Mouse (Mus musculus) heart, embryonic 13.5 days (tissue): ENCODE measurements around the gene Cyp2w1. TPM values are rescaled to one million over a fixed set of nuclear protein-coding genes. Genes with fewer than 3 reads are reported as not detected.

Experiments used
- ATAC-seq: fragments of 200-750 bp; cut with Nextera tagmentation; 2 replicates; pipeline ENCODE4 v1.8.0; 2017; ENCODE audit warnings: moderate TSS enrichment; ENCODE audit not compliant: insufficient number of reproducible peaks, low FRiP score, low TSS enrichment; ENCODE audit errors: extremely low read depth
- H3K27ac ChIP-seq: fragments of 300-500 bp; sonication (generic); replicated peaks from 2 replicates; pipeline ENCODE4 v1.5.1; 2015; ENCODE audit warnings: moderate library complexity, mild to moderate bottlenecking, inconsistent platforms
- H3K27me3 ChIP-seq: fragments of 300-500 bp; sonication (generic); replicated peaks from 2 replicates; pipeline ENCODE4 v1.6.1; 2015; ENCODE audit warnings: mild to moderate bottlenecking, inconsistent platforms
- H3K36me3 ChIP-seq: fragments of 300-500 bp; sonication (generic); 2 replicates; pipeline ENCODE4 v1.6.1; 2015; ENCODE audit warnings: mild to moderate bottlenecking, inconsistent platforms
- H3K4me1 ChIP-seq: fragments of 300-500 bp; sonication (generic); 2 replicates; pipeline ENCODE4 v1.6.1; 2015; ENCODE audit warnings: inconsistent platforms
- H3K4me2 ChIP-seq: fragments of 300-500 bp; sonication (generic); 2 replicates; pipeline ENCODE4 v1.6.1; 2015; ENCODE audit warnings: inconsistent platforms, mild to moderate bottlenecking, moderate library complexity
- H3K4me3 ChIP-seq: fragments of 300-500 bp; sonication (generic); 2 replicates; pipeline ENCODE4 v1.5.1; 2015; ENCODE audit warnings: moderate library complexity, mild to moderate bottlenecking, inconsistent platforms
- H3K9ac ChIP-seq: fragments of 300-500 bp; sonication (generic); 2 replicates; pipeline ENCODE4 v1.6.1; 2015; ENCODE audit warnings: inconsistent platforms, mild to moderate bottlenecking, moderate library complexity
- H3K9me3 ChIP-seq: fragments of 300-500 bp; sonication (generic); 2 replicates; pipeline ENCODE4 v1.6.1; 2016; ENCODE audit warnings: inconsistent platforms
- WGBS: fragments of 180-500 bp; shearing (Covaris S2); methylation state at CpG from one replicate; pipeline ENCODE4 v1.1.7; 2015; ENCODE audit warnings: mixed read lengths; 5-methylcytosine and 5-hydroxymethylcytosine counted together
- polyA plus RNA-seq: library from polyadenylated mRNA; unstranded; fragments of >200 nt; fragmentation: Nextera tagmentation; extraction: Ambion mirVana; gene quantifications from 2 replicates; pipeline ENCODE4 v1.2.1, GENCODE M21; 2015

Cyp2w1 gene
- polyA plus RNA-seq, 1 experiment from 2014 or later: not detected

DNA sequence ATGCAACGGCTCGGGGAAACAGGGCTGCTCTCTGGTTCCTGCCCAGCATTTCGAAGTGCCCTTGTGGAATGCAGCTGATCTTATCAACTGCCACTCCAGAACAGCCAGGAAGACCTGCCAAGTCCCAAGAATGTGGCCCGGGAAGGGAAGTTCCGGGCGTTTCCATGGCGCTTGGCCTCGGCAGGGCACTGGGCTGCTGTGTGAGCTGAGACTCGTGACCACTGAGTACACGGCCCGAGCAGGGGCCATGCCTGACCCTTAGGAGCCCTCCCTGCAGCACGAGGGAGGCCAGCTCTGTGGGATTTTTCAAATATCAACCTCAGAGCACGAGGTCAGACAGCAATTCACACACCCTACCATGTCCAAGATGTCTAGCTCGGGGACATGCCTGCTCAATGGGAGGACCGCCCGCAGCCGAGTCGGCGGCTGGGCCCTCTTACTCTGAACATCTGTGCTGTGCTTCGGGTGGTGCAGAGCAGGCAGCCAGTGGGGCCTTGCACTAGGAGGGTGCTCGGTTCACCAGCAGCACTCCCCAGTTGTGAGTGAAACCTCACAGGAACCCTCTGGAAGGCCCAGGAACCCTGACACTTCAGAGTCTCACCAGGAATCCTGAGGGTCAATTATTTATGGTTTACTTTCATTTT is 26.7 kb downstream of the Cyp2w1 start:
- Histone ChIP-seq H3K4me2 (peak overlapping the region; percentile 78), H3K4me3 (peak overlapping the region; percentile 6), H3K27me3 (no peaks in the 10 kb centered on the region), H3K36me3 (no peaks in the 10 kb centered on the region), H3K9ac (peak overlapping the region; percentile 88), H3K4me1 (peaks cover 82% of the 10 kb centered on the region), H3K27ac (peak overlapping the region; percentile 96), H3K9me3 (no peaks in the 10 kb centered on the region)
- no peak for ATAC-seq
- 18% methylated on average over 21 of the region's 21 CpGs for WGBS

- Histone ChIP-seq H3K36me3 (no peaks in the 10 kb centered on the region), H3K9me3 (no peaks in the 10 kb centered on the region), H3K4me3 (peak overlapping the region; percentile 73), H3K4me1 (peaks cover 90% of the 10 kb centered on the region), H3K27ac (peak overlapping the region; percentile 96), H3K9ac (peak overlapping the region; percentile 88), H3K4me2 (peak overlapping the region; percentile 78), H3K27me3 (no peaks in the 10 kb centered on the region)
- ATAC-seq: peak; percentile 0; the same call in 1 of the 2 replicates
- WGBS: 18% methylated on average over 8 of the region's 8 CpGs
These were observed 27.5 kb downstream of the Cyp2w1 start for GRCm38 (mm10) chr5:139379771-139380384.

DNA sequence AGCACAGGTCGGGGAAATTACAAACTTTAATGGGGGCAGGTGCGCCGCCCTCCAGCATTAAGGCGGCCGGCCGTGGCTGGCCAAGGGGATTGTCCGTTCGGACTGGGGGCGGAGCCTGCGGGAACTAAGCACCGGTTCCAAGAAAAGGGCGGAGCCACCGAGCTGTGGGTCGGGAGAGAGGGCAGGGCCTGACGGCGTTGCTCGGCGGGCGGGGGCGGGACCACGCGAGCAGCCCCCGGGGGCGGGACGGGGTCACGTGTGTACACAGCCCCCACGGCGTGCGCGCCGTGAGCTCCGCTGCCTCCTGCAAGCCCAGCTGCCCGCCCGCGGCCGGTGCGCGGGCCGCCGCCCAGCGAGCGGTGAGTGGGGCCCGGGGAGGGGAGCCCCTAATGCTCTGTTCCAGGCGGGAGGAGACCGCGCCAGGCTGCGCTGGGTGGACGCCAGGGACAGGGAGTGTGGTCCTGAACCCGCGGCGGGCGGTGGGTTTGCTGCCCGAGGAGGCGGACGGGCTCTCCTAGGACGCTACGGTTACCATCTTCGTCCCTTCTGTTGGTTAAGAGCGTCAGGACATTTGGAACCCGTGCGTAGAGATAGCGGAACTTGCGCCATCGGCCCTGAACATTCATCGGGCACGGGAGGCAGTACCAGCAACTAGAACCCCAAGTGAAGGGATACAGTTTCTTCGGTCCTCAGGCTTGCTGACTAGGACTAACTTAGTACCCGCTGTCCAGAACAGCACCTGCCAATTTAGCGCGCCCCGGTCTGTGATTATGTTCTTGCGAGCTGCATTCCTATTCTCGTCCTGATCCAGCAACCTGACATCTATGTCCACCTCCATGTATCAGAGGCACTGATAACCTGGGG is 28.2 kb downstream of the Cyp2w1 start:
- H3K4me2 ChIP-seq: peak overlapping the region; percentile 78
- WGBS: 1% methylated on average over 72 of the region's 73 CpGs
- no peaks in the 10 kb centered on the region for H3K9me3 ChIP-seq
- H3K27me3 ChIP-seq: no peaks in the 10 kb centered on the region
- ATAC-seq: peak; percentile 83
- peak overlapping the region; percentile 73 for H3K4me3 ChIP-seq
- H3K27ac ChIP-seq: peak overlapping the region; percentile 96
- peak overlapping the region; percentile 88 for H3K9ac ChIP-seq
- H3K4me1 ChIP-seq: peaks cover 95% of the 10 kb centered on the region
- no peaks in the 10 kb centered on the region; the same call in 1 of the 2 replicates for H3K36me3 ChIP-seq

GRCm38 (mm10) chr5:139381586-139382513 is 29.4 kb downstream of the Cyp2w1 start:
- Histone ChIP-seq H3K9me3 (no peaks in the 10 kb centered on the region), H3K4me2 (peak overlapping the region; percentile 78), H3K4me1 (peaks cover 90% of the 10 kb centered on the region), H3K9ac (peak overlapping the region; percentile 88), H3K4me3 (peak overlapping the region; percentile 73), H3K27ac (peak overlapping the region; percentile 96), H3K36me3 (no peaks in the 10 kb centered on the region; the same call in 1 of the 2 replicates), H3K27me3 (no peaks in the 10 kb centered on the region)
- WGBS: 51% methylated on average over 18 of the region's 18 CpGs
- ATAC-seq: no peak

DNA sequence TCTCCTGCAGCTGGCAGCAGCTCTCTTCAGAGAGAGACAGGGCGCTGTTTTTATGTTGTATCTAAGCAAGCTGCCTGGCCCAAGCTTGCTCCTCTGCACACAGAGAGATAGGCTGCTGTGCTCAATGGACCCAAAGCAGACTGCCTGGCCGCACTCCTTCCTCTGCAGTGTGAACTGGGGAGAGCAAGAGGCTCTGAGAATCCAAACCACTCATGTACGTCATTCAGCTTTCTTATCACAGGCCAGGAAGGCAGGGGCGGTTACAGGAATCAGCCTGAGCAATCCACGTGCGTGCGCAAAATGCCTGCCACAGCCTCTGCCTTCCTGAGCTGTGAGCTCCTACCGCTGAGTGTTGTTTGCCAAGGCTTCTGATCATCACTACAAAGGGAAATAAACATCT is 30.3 kb downstream of the Cyp2w1 start:
- H3K4me2 ChIP-seq: peak overlapping the region; percentile 78
- peak; percentile 3; the same call in 1 of the 2 replicates for ATAC-seq
- peaks cover 88% of the 10 kb centered on the region for H3K4me1 ChIP-seq
- WGBS: 6% methylated on average over 8 of the region's 8 CpGs
- peak overlapping the region; percentile 88 for H3K9ac ChIP-seq
- H3K36me3 ChIP-seq: no peaks in the 10 kb centered on the region; the same call in 1 of the 2 replicates
- peak overlapping the region; percentile 96 for H3K27ac ChIP-seq
- no peaks in the 10 kb centered on the region for H3K27me3 ChIP-seq
- H3K4me3 ChIP-seq: peak overlapping the region; percentile 73
- no peaks in the 10 kb centered on the region for H3K9me3 ChIP-seq

GRCm38 (mm10) chr5:139383234-139383633 is 30.8 kb downstream of the Cyp2w1 start:
- WGBS: 64% methylated on average over 9 of the region's 9 CpGs

GRCm38 (mm10) chr5:139384531-139384930 is 32.1 kb downstream of the Cyp2w1 start:
- peak overlapping the region; percentile 78 for H3K4me2 ChIP-seq
- no peaks in the 10 kb centered on the region for H3K27me3 ChIP-seq
- no peaks in the 10 kb centered on the region; the same call in 1 of the 2 replicates for H3K36me3 ChIP-seq
- ATAC-seq: no peak
- WGBS: 19% methylated on average over 10 of the region's 10 CpGs
- H3K9me3 ChIP-seq: no peaks in the 10 kb centered on the region
- H3K27ac ChIP-seq: peak overlapping the region; percentile 96
- no peak overlapping the region; the same call in 1 of the 2 replicates for H3K4me3 ChIP-seq
- peak overlapping the region; percentile 38 for H3K9ac ChIP-seq
- peaks cover 88% of the 10 kb centered on the region for H3K4me1 ChIP-seq

More at GRCm38 (mm10) chr5:139383234-139383633, 30.8 kb downstream of the Cyp2w1 start:
- H3K9me3 ChIP-seq: no peaks in the 10 kb centered on the region
- no peaks in the 10 kb centered on the region; the same call in 1 of the 2 replicates for H3K36me3 ChIP-seq
- peak overlapping the region; percentile 88 for H3K9ac ChIP-seq
- H3K27ac ChIP-seq: peak overlapping the region; percentile 96
- peak overlapping the region; percentile 73 for H3K4me3 ChIP-seq
- H3K27me3 ChIP-seq: no peaks in the 10 kb centered on the region
- no peak for ATAC-seq
- H3K4me1 ChIP-seq: peaks cover 88% of the 10 kb centered on the region
- peak overlapping the region; percentile 78 for H3K4me2 ChIP-seq

DNA sequence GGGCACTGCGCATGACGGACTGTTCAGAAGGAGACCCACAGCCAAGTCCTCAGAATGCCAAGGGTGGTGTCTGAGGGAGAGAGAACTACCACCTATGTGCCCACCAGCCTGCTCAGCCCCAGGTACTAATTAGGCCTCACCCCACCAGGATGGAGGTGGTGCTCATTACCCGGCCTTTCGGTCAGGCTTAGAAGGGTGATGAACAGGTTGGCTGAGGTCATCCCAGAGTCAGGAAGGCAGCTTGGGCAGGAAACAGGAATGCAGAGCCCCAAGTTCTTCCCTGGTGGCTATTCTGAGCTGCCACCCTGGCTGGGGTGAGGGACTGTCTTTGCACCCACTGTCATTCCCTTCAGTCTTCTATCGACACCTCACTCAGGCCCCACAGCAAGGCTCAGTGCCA is 33.6 kb downstream of the Cyp2w1 start:
- Histone ChIP-seq H3K9ac (peak overlapping the region; percentile 57; the same call in 1 of the 2 replicates), H3K27ac (no peak overlapping the region), H3K27me3 (no peaks in the 10 kb centered on the region), H3K9me3 (no peaks in the 10 kb centered on the region), H3K4me3 (no peak overlapping the region), H3K4me2 (peak overlapping the region; percentile 24), H3K4me1 (peaks cover 91% of the 10 kb centered on the region), H3K36me3 (no peaks in the 10 kb centered on the region; the same call in 1 of the 2 replicates)
- no peak for ATAC-seq
- 93% methylated on average over 5 of the region's 5 CpGs for WGBS

DNA sequence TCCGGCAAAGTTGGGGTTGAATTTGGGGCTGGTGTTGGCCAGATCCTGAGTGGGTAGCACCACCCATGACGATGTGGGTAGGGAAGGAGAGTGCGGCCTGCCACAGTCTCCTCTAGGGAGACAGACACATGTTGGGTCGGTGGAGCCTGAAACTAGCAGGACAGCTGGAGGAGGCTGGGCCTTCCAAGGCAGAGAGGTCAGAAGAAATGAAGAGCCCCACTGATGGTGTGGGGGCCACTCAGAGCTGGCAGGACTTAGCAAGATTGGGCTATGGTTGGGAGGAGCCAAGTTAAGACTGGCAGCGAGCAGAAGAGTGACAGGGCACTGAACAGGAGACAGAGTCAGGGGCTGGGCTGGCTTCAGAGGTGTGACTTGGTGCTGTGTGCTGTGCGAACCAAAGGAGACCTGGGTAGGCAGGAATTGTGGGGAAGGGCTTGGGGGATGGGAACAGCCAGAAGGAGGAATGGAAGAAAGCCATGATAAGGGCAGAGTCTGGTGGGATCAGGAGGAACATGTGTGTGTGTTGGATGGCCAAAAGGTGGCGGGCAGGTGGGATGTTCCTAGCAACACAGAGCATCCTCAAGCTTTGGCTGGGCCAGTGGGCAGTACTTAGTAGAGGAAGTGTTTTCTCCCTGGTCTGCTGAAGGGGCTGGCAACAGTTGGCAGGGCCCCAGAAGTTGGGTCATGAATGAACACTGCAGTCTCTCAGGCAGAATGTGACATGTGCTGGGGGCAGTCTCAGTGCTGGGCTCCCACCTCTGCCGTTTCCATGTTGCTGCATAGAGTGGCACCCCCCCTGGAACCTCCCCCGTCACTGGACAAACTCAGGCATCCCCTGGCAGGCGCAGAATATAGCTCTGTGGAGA is 35.1 kb downstream of the Cyp2w1 start:
- no peak for ATAC-seq
- H3K4me2 ChIP-seq: peak overlapping the region; percentile 53

GRCm38 (mm10) chr5:139388195-139388570 is 35.8 kb downstream of the Cyp2w1 start:
- no peak for ATAC-seq
- H3K4me2 ChIP-seq: peak overlapping the region; percentile 53
- WGBS: 64% methylated on average over 4 of the region's 4 CpGs

More for the DNA sequence above, 35.1 kb downstream of the Cyp2w1 start:
- no peaks in the 10 kb centered on the region for H3K9me3 ChIP-seq
- WGBS: 71% methylated on average over 10 of the region's 10 CpGs
- no peak overlapping the region for H3K4me3 ChIP-seq
- peaks cover 4% of the 10 kb centered on the region for H3K36me3 ChIP-seq
- H3K9ac ChIP-seq: peak overlapping the region; percentile 64
- no peaks in the 10 kb centered on the region for H3K27me3 ChIP-seq
- peak overlapping the region; percentile 81 for H3K27ac ChIP-seq
- H3K4me1 ChIP-seq: peaks cover 86% of the 10 kb centered on the region

More at GRCm38 (mm10) chr5:139388195-139388570, 35.8 kb downstream of the Cyp2w1 start:
- Histone ChIP-seq H3K27me3 (no peaks in the 10 kb centered on the region), H3K4me1 (peaks cover 80% of the 10 kb centered on the region), H3K36me3 (peaks cover 10% of the 10 kb centered on the region), H3K27ac (peak overlapping the region; percentile 81), H3K9ac (peak overlapping the region; percentile 64), H3K9me3 (no peaks in the 10 kb centered on the region), H3K4me3 (no peak overlapping the region)
